Mouse (Mus musculus): ENCODE measurements at regions not wholly inside any gene's neighbourhood (a gene's known extent, or its start where the extent isn't known, plus 50 kb on each side); places are given as distances from the start of the nearest gene placed in this dataset.

GRCm38 (mm10) chr5:95864252-95864651 is 88.5 kb downstream of the E330014E10Rik start:
- no peak for DNase-seq (ENCODE audit: low read depth, low spot score)

- DNase-seq (ENCODE audit: low read depth, low spot score), result no peak
Measured at GRCm38 (mm10) chr5:95864725-95865492, 89.1 kb downstream of the E330014E10Rik start.

- no peak for DNase-seq (ENCODE audit: low read depth, low spot score)
Measured at GRCm38 (mm10) chr5:95865516-95865915, 89.7 kb downstream of the E330014E10Rik start.

GRCm38 (mm10) chr5:95866848-95867495 is 89.8 kb upstream of the Cxcl13 start:
- no peak for DNase-seq (ENCODE audit: low read depth, low spot score)

- no peak for DNase-seq (ENCODE audit: low read depth, low spot score)
Measured at GRCm38 (mm10) chr5:95870336-95870845, 86.4 kb upstream of the Cxcl13 start.

GRCm38 (mm10) chr5:95874969-95875368 is 81.8 kb upstream of the Cxcl13 start:
- no peak for DNase-seq (ENCODE audit: low read depth, low spot score)

- DNase-seq (ENCODE audit: low read depth, low spot score), result peak; percentile 21
Measured at GRCm38 (mm10) chr5:95880914-95881313, 75.8 kb upstream of the Cxcl13 start.
